Comparison of ENCODE assay signal across 8 mouse cellular contexts in genomic region chr6:24456097-24456496, GRCm38 (mm10). TPM values are rescaled to one million over a fixed set of nuclear protein-coding genes. Genes with fewer than 3 reads are reported as not detected.
A peak's percentile ranks its signal among the peaks of the same experiment; 100 is the strongest.
DNase-seq lines count a peak whose midpoint lies in the region; ATAC-seq and TF ChIP-seq lines count a peak whose summit lies in the region.

No protein-coding gene starts in this region.

- WGBS in heart, embryonic 11.5 days (ENCODE audit: insufficient replicate concordance), result 45% methylated on average over 7 of the region's 7 CpGs

- H3K9ac ChIP-seq in heart, embryonic 11.5 days (ENCODE audit: low read depth, low read length), result no peak overlapping the region
- no peak overlapping the region for H3K9ac ChIP-seq in MEL (ENCODE audit: control insufficient read depth, low read depth, low read length, poor library complexity, severe bottlenecking)

- DNase-seq in heart, adult 18-20 months, result peak; percentile 6 to 53
- DNase-seq in MEL (ENCODE audit: low read depth, low spot score), result peak; percentile 12
- DNase-seq in cerebellum, adult 8-10 months, result peak; percentile 81
- peak; percentile 38 to 70 for DNase-seq in frontal cortex, postnatal 14 days (ENCODE audit: low spot score in 2 of 2)
- peak; percentile 72 to 86 for DNase-seq in layer of hippocampus, adult 2 months (ENCODE audit: low spot score in 2 of 2)
- DNase-seq in lung, postnatal 25 days (ENCODE audit: low spot score), result peak; percentile 39
- peak; percentile 12 for DNase-seq in thymus, postnatal 25 days

- no peaks in the 10 kb centered on the region for H3K4me1 ChIP-seq in heart, embryonic 11.5 days (ENCODE audit: control insufficient read depth, insufficient read depth, low read length)
- no peaks in the 10 kb centered on the region for H3K4me1 ChIP-seq in MEL (ENCODE audit: control insufficient read depth in 1 of 2, insufficient read depth in 2 of 2, low read length in 2 of 2)

- no peak overlapping the region for H3K4me2 ChIP-seq in heart, embryonic 11.5 days

- no peaks in the 10 kb centered on the region for H3K79me2 ChIP-seq in MEL (ENCODE audit: control insufficient read depth, insufficient read depth, low read length, poor library complexity)

- no peak for TF ChIP-seq POLR2A in MEL (IDR thresholded peaks at IDR 0.05; ENCODE audit: control insufficient read depth in 1 of 2, insufficient read depth in 1 of 2, low read depth in 1 of 2, low read length in 2 of 2, poor library complexity in 1 of 2)

- TF ChIP-seq EP300 in MEL (IDR thresholded peaks at IDR 0.05; ENCODE audit: low read depth in 1 of 2, low read length in 2 of 2), result no peak

- no peak overlapping the region for H3K4me3 ChIP-seq in heart, embryonic 11.5 days (ENCODE audit: low read depth, low read length)
- no peak overlapping the region for H3K4me3 ChIP-seq in MEL (ENCODE audit: control insufficient read depth in 1 of 2, insufficient read depth in 1 of 2, low read depth in 2 of 2, low read length in 2 of 2)
- no peak overlapping the region for H3K4me3 ChIP-seq in layer of hippocampus, adult 2 months

- peak; percentile 35 to 59 (median 36) for TF ChIP-seq CTCF in MEL (IDR thresholded peaks at IDR 0.05 in 2 of 3, conservative IDR thresholded peaks at IDR 0.05 in 1 of 3; ENCODE audit: control insufficient read depth in 1 of 3, insufficient read depth in 1 of 3, low read depth in 2 of 3, low read length in 3 of 3, poor library complexity in 1 of 3, severe bottlenecking in 1 of 3)
- TF ChIP-seq CTCF in layer of hippocampus, adult 2 months (conservative IDR thresholded peaks at IDR 0.05), result peak; percentile 90

- no peaks in the 10 kb centered on the region for H3K27me3 ChIP-seq in heart, embryonic 11.5 days (ENCODE audit: control insufficient read depth, insufficient read depth, low read length)
- H3K27me3 ChIP-seq in MEL (ENCODE audit: control insufficient read depth in 1 of 2, insufficient read depth in 2 of 2, low read length in 2 of 2), result no peaks in the 10 kb centered on the region

- peak; percentile 19 for TF ChIP-seq RAD21 in MEL (IDR thresholded peaks at IDR 0.05; ENCODE audit: low read depth, low read length)

- no peaks in the 10 kb centered on the region for H3K36me3 ChIP-seq in heart, embryonic 11.5 days (ENCODE audit: control insufficient read depth, insufficient read depth, low read length)
- no peaks in the 10 kb centered on the region for H3K36me3 ChIP-seq in MEL (ENCODE audit: control insufficient read depth in 1 of 2, insufficient read depth in 2 of 2, low read length in 2 of 2)

- no peak overlapping the region for H3K27ac ChIP-seq in heart, embryonic 11.5 days (ENCODE audit: low read depth, low read length)
- no peak overlapping the region for H3K27ac ChIP-seq in MEL (ENCODE audit: control insufficient read depth, low read depth, low read length)
- no peak overlapping the region for H3K27ac ChIP-seq in layer of hippocampus, adult 2 months

- no peaks in the 10 kb centered on the region for H3K9me3 ChIP-seq in heart, embryonic 11.5 days (replicated peaks; ENCODE audit: control insufficient read depth, low read length)
- no peaks in the 10 kb centered on the region for H3K9me3 ChIP-seq in MEL (replicated peaks; ENCODE audit: insufficient read depth, low read length)

- ATAC-seq in heart, embryonic 11.5 days (replicated peaks; ENCODE audit: insufficient number of reproducible peaks, low FRiP score, low TSS enrichment), result no peak

TF ChIP-seq in MEL, 35 proteins besides CTCF, POLR2A, EP300 and RAD21:
- peak; percentile 27; the same call in 1 of the 2 replicates for TF ChIP-seq SMC3 (IDR thresholded peaks at IDR 0.05; ENCODE audit: low read depth, low read length)
- TF ChIP-seq ETS1 (IDR thresholded peaks at IDR 0.05; ENCODE audit: low read depth, low read length), result no peak

RNA-seq across cellular contexts. Expression of gene Iqub, which starts 58.8 kb away (rescaled TPM):
- under 1 TPM; 0.67 to 0.77 TPM for total RNA-seq in heart, adult 18-20 months (2021)
- polyA plus RNA-seq in heart, embryonic 11.5 days (2014; fragmentation: Nextera tagmentation; extraction: Ambion mirVana), result 0.30 and 0.48 TPM in 2 replicates
- total RNA-seq in MEL (2012; rRNA removed), result not detected in 2 replicates
- polyA plus RNA-seq in MEL (2012; ENCODE audit: insufficient read depth in 1 of 2, insufficient read length in 2 of 2, low read depth in 1 of 2, low replicate concordance in 2 of 2, missing spikeins in 1 of 2), result not detected
- 1 to 10 TPM; 2.7 TPM for total RNA-seq in layer of hippocampus, adult 2 months (2021)

Comparison
In these comparisons a context has a peak if more than half of its experiments do, and no peak if none do; other contexts are left out.
1. DNase-seq: peak in every context shown above with its lines; median percentile 81 in cerebellum, adult 8-10 months; 79 in layer of hippocampus, adult 2 months; 54 in frontal cortex, postnatal 14 days; 39 in lung, postnatal 25 days; 30 in heart, adult 18-20 months; 12 in MEL; 12 in thymus, postnatal 25 days.